Mouse (Mus musculus) frontal cortex, postnatal 25 days (tissue): ENCODE data around the gene Smox.
"Not testable (repeated sequence)": the region's sequence is repeated elsewhere in the genome, so short reads cannot be mapped to it uniquely, and the experiment has no call there.

Experiments used
- DNase-seq, 2 experiments: peaks; one replicate each; pipeline ENCODE4 v3.0.0; 2022; ENCODE audit warnings: low spot score in 2 of 2

Gene Smox

DNA sequence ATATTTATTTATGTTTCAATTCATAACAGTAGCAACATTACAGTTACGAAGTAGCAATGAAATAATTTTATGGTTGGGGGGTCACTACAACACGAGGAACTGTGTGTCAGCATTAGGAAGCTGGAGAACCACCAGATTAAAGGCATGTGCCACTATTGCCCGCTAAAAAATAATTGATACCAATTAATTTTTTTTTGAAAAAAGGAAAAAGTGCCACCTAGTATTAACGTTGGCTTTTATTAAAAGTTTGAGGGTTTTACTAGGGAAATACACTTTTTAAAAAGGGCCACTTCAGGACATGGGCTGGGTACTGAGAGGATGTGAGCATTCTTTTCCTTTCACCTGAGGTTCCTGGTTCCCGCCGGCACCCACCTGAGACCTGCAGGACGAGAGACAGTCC, at the start of gene Smox:
Gene Smox, plus strand, starts transcription at position 301 of the 400 bp plus-strand sequence.
- DNase-seq: no peak

GRCm38 (mm10) chr2:131443084-131443890, 48.0 kb upstream of the Smox start:
- DNase-seq: no peak

DNA sequence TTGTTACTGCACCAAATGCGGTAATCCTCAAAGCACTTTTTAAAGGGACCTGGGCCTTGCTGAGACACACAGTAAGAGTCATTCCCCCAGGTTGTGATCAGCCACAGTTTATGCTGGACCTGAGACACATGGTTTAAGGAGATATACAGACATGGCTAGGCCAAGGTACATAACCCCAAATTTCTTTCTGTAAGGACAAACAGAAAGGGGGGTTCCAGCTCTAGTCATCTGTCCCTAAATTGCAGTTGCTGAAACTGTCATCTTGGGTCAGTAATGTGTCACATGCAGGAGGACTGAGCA, 47.5 kb upstream of the Smox start:
- no peak for DNase-seq

DNA sequence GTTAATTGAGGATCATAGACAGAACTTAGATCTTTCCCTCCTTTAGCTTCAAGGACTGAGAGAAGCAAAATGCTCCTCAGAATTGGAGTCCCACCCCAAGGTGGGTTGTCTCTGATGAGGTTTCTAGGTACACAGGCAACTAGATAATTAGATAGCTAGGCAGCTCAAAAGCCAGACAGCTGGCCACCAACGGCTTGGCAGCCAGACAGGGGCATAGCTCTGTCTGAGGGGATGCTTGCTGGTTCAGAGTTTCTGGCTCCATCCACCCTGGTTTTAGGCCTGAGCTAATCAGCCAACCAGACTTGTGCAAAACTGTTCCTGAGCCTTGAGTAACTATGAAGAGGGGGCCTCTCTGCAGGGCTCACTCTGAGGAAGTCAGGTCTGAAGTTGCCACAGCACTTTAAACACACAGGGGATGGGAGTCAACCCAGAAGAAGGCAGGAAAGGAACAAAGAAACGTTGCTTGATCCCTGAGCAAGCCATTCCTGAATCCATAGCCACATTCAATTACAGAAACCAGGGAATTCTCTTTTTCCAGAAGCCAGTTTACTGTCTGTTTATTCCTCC, 44.8 kb upstream of the Smox start:
- no peak for DNase-seq

DNA sequence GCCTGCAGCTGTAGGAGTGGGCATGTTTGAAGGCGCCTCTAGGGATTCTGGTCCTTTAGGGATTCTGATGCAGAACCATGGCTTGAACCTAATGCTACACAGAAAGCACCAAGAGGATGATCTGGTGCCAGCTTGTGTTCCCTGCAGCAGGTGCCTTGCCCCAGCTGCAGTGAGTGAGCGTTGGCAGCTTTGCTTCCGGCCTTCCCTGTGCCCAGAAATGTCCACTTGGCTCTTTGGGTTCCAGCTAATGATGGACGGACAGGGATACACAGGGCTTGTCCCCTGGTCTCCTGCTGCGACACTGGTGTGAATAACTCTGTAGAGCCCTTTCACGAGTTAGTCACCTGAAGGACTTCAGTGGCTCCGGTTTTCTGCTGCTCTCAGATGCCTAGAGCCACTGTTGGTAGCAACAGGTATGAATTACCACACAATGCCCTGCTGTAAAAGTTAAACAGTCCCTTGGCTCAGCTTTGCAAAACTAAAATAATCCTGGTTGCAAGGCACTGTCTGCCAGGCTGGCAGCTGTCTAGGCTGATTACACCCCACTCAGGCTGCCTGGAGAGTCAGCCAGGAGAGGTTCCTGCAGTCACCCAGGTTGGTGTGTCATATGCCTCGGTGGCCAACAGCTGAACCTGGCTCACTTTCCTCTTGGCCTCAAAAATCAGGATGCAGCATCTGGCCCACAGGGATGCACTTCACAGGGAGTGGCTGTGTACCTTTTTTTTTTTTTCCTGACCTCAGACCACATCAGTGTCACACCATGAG, 43.5 kb upstream of the Smox start:
- no peak for DNase-seq

DNA sequence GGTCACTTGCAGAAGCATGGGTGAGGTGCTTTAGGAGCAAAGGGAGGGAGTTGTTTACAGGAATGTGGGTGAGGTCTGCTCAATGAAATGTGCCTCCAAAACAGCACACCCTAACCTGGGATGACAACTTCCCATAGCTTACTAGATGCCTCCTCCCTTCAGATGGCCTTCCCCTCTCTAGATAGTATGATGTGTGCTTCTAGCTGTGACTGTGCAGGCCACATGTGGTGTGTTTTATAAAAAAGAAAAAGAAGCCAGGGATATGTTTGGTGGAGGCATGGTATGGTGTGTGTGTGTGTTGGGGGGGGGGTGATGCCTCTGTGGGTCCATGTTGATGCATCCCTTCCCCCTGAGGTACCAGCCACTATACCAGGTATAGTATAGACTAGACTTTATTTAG, 42.9 kb upstream of the Smox start:
- no peak for DNase-seq

- DNase-seq: no peak
Measured at GRCm38 (mm10) chr2:131449720-131450119, 41.6 kb upstream of the Smox start.

GRCm38 (mm10) chr2:131450491-131450890, 40.8 kb upstream of the Smox start:
- no peak for DNase-seq

DNA sequence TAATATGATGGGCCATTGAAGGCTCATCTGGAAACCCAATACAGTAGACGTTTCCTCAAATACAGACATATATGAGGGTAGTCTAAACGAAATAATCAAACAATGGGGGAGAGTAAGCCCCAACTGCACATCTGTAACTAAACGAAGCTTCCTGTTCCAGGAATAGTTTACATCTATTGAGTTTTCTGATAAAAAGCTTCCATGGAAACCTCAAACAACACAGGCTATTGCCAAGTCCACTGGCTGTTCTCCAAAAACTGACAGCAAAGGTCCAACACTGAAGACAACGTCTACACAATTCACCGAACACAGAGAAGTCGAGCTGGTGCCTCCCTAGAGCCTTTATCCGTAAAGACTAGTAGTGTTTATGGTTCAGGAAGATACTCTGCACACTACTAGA, 33.6 kb upstream of the Smox start:
- DNase-seq: no peak

DNA sequence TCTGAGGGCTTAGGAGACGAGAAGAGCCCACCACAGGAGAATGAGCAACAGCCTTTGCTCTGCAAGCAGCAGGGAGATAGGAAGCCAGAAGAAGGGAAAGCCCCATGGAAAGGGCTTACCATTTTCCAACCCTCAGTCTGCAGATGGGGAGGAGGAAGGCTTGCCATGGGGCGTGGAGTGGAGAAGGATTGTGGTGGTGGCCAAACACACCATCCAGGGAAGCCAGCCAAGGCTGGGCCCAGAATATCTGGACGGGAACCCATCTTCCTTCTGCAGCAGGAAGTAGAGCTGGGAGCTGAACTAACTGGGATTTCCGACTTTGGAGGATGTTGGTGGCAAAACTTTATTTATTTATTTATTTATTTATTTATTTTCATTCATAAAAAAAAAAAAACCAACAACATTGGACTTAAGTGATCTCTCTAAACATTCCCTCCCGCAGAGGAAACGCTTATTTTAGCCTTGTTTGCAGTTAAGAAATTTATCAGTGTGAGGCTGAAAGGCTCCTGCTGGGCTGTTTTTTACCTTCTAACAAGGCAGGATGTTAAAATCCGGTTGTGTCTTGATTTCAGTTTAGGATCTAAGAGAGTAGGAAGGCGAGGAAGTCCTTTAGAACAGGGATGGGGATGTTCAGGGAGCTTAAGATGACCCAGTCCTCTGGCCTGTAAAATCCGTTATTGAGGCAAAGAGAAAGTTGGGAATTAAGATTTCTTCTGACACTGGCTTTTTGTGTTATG, 30.2 kb upstream of the Smox start:
- DNase-seq: no peak

GRCm38 (mm10) chr2:131462991-131463390, 28.3 kb upstream of the Smox start:
- no peak for DNase-seq

- DNase-seq: no peak
Measured at GRCm38 (mm10) chr2:131464147-131464546, 27.1 kb upstream of the Smox start.

GRCm38 (mm10) chr2:131466732-131467131, 24.6 kb upstream of the Smox start:
- DNase-seq: no peak

GRCm38 (mm10) chr2:131469916-131470315, 21.4 kb upstream of the Smox start:
- DNase-seq: no peak

DNA sequence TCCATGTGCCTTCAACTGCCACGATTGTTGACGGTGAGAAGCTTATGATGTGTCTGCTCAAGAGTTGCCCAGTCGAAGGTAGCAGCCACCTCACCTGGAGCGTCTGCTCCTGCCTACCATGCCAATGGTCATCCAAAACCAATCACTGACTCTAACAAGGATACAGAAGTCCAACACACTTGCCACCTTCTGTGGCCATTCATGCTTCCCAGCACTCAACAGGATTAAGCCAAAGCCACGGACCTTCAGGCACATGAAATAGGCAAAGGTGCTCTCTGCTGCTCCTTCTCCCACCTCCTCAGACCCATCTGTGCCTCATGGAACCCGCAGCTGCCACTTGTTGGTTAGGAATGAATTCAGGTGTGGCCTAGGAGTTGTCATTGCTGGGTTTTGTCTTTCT, 17.5 kb upstream of the Smox start:
- DNase-seq: no peak

DNA sequence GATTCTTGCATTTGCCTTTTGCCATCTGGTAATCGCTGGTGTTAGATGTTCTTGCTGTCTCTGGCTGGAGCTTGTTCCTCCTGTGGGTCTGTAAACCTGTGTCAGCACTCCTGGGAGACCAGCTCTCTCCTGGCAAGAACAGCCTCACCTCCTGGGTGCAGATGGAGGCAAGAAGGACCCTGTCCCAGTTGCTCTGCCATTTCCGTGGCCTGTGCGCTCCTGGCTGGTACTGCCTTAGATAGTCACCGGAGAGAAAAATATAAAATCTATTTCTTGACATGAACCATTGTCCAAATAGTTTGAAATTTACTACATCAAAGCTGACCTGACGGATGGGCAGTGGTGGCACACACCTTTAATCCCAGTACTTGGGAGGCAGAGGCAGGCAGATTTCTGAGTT, 14.2 kb upstream of the Smox start:
- DNase-seq: not testable (repeated sequence)

DNA sequence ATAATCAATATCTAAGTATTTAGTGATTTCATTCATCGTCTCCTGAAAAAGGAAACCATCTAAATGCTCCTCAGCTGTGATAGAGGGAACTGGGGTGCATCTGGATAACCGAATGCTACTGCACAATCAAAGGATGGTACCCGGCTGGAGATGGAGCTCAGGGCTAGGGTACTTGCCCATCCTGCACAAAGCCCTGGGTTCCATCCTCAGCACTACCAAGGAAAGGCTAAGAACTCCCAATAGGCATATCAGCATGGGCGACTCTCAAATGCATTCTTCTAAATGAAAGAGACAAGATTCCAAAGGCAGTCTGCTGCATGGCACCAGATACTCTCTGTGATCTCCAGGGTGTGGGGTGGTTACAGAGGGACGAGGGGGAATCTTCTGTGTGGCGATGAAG, 13.4 kb upstream of the Smox start:
- DNase-seq: no peak

- no peak for DNase-seq
Measured at GRCm38 (mm10) chr2:131478349-131478748, 12.9 kb upstream of the Smox start.

- DNase-seq: no peak
Measured at GRCm38 (mm10) chr2:131478916-131479315, 12.4 kb upstream of the Smox start.

DNA sequence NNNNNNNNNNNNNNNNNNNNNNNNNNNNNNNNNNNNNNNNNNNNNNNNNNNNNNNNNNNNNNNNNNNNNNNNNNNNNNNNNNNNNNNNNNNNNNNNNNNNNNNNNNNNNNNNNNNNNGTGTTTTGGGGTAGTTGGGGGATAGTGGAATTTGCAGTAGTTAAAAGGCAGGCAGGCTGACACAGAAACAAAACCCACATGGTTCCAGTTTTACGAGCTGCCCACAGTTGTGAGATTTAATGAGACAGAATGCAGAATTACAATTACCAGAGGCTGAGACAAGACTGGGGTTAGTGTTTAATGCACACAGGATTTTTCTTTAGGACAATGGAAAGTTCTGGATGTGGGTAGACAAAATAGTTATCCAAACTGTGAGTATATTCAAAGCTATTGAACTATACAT, 9.6 kb upstream of the Smox start:
- DNase-seq: no peak

DNA sequence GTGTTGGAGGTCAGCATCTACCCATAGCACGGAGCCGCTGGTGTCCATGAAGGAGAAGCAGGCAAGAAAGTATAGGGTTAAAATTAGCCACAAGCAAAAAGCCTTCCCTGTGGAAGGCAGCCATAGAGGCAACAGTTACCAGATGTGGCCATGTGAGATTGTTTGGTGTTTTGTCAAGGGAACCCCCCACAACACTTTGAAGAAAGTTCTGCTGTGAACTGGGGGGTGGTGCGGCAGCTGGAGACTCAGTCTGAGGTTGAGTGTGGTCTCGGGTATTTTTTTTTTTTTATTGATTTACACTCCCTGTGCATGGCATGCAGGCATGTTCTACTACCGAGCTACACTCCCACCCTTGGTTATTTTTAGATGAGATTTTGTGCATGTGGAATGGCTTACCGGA, 8.8 kb upstream of the Smox start:
- no peak for DNase-seq

- DNase-seq: no peak
Measured at GRCm38 (mm10) chr2:131483562-131483961, 7.7 kb upstream of the Smox start.
